Mouse (Mus musculus): ENCODE measurements around the gene Gm26558.

Gene Gm26558

GRCm38 (mm10) chr2:70661715-70662495, at the start of gene Gm26558:
Gm26558 (minus strand) TSS chr2:70662108.
- no peak for DNase-seq (ENCODE audit: low read depth, low spot score)

- no peak for DNase-seq (ENCODE audit: low read depth, low spot score)
Observed at GRCm38 (mm10) chr2:70710878-70711277, 49.0 kb upstream of the Gm26558 start.

- no peak for DNase-seq (ENCODE audit: low read depth, low spot score)
Observed at GRCm38 (mm10) chr2:70710236-70710635, 48.3 kb upstream of the Gm26558 start.

- no peak for DNase-seq (ENCODE audit: low read depth, low spot score)
Observed at GRCm38 (mm10) chr2:70708986-70709730, 47.2 kb upstream of the Gm26558 start.

- no peak for DNase-seq (ENCODE audit: low read depth, low spot score)
Observed at GRCm38 (mm10) chr2:70702403-70702802, 40.5 kb upstream of the Gm26558 start.

GRCm38 (mm10) chr2:70701571-70701970, 39.7 kb upstream of the Gm26558 start:
- no peak for DNase-seq (ENCODE audit: low read depth, low spot score)

- no peak for DNase-seq (ENCODE audit: low read depth, low spot score)
Observed at GRCm38 (mm10) chr2:70700851-70701250, 38.9 kb upstream of the Gm26558 start.

GRCm38 (mm10) chr2:70695712-70696111, 33.8 kb upstream of the Gm26558 start:
- DNase-seq (ENCODE audit: low read depth, low spot score) = no peak

- no peak for DNase-seq (ENCODE audit: low read depth, low spot score)
Observed at GRCm38 (mm10) chr2:70690195-70690594, 28.3 kb upstream of the Gm26558 start.

- DNase-seq (ENCODE audit: low read depth, low spot score) = no peak
Observed at GRCm38 (mm10) chr2:70688454-70689078, 26.7 kb upstream of the Gm26558 start.

- no peak for DNase-seq (ENCODE audit: low read depth, low spot score)
Observed at GRCm38 (mm10) chr2:70682324-70682723, 20.4 kb upstream of the Gm26558 start.

- no peak for DNase-seq (ENCODE audit: low read depth, low spot score)
Observed at GRCm38 (mm10) chr2:70673445-70674126, 11.7 kb upstream of the Gm26558 start.

GRCm38 (mm10) chr2:70672476-70672875, 10.6 kb upstream of the Gm26558 start:
- no peak for DNase-seq (ENCODE audit: low read depth, low spot score)

- DNase-seq (ENCODE audit: low read depth, low spot score) = no peak
Observed at GRCm38 (mm10) chr2:70669896-70670295, 8.0 kb upstream of the Gm26558 start.

GRCm38 (mm10) chr2:70669241-70669640, 7.3 kb upstream of the Gm26558 start:
- no peak for DNase-seq (ENCODE audit: low read depth, low spot score)

GRCm38 (mm10) chr2:70667016-70667415, 5.1 kb upstream of the Gm26558 start:
- DNase-seq (ENCODE audit: low read depth, low spot score) = no peak

GRCm38 (mm10) chr2:70663764-70664163, 1.9 kb upstream of the Gm26558 start:
- no peak for DNase-seq (ENCODE audit: low read depth, low spot score)

GRCm38 (mm10) chr2:70660887-70661714, 807 bp downstream of the Gm26558 start, which contains the start of gene Gorasp2:
Gorasp2 (plus strand) TSS chr2:70661576.
- peak; percentile 95 for DNase-seq (ENCODE audit: low read depth, low spot score)

GRCm38 (mm10) chr2:70657083-70657482, 4.8 kb downstream of the Gm26558 start:
- no peak for DNase-seq (ENCODE audit: low read depth, low spot score)

GRCm38 (mm10) chr2:70651820-70652219, 10.1 kb downstream of the Gm26558 start:
- DNase-seq (ENCODE audit: low read depth, low spot score) = no peak

- no peak for DNase-seq (ENCODE audit: low read depth, low spot score)
Observed at GRCm38 (mm10) chr2:70649471-70649870, 12.4 kb downstream of the Gm26558 start.

Data from skeletal muscle tissue, adult 2 months (tissue).